Mouse (Mus musculus) liver, embryonic 11.5 days (tissue): Measurements from ENCODE around the gene Ush1c. TPM values are rescaled to one million over a fixed set of nuclear protein-coding genes. Genes with fewer than 3 reads are reported as not detected.

Experiments used
- ATAC-seq: fragments of 200-750 bp; cut with Nextera tagmentation; replicated peaks from 2 replicates; pipeline ENCODE4 v1.8.0; 2017; ENCODE audit warnings: moderate number of reproducible peaks, mild to moderate bottlenecking, moderate TSS enrichment, moderate library complexity; ENCODE audit not compliant: low FRiP score
- DNase-seq: peaks from one replicate; pipeline ENCODE4 v3.0.0-alpha.2; 2017; ENCODE audit warnings: low spot score
- H3K27ac ChIP-seq: fragments of 300-500 bp; sonication (generic); 2 replicates; pipeline ENCODE4 v1.5.1; 2014; ENCODE audit warnings: mild to moderate bottlenecking, low read depth, low read length, control low read depth
- H3K27me3 ChIP-seq: fragments of 300-500 bp; sonication (generic); replicated peaks from 2 replicates; pipeline ENCODE4 v1.6.1; 2014; ENCODE audit warnings: low read length, mixed read lengths; ENCODE audit not compliant: control insufficient read depth, insufficient read depth
- H3K36me3 ChIP-seq: fragments of 300-500 bp; sonication (generic); 2 replicates; pipeline ENCODE4 v1.6.1; 2014; ENCODE audit warnings: mild to moderate bottlenecking, low read length, moderate library complexity, mixed read lengths; ENCODE audit not compliant: control insufficient read depth, insufficient read depth
- H3K4me1 ChIP-seq: fragments of 300-500 bp; sonication (generic); replicated peaks from 2 replicates; pipeline ENCODE4 v1.6.1; 2014; ENCODE audit warnings: low read length, mixed read lengths; ENCODE audit not compliant: control insufficient read depth, insufficient read depth
- H3K4me2 ChIP-seq: fragments of 300-500 bp; sonication (generic); 2 replicates; pipeline ENCODE4 v1.6.1; 2014; ENCODE audit warnings: mild to moderate bottlenecking, control low read depth, moderate library complexity
- H3K4me3 ChIP-seq: fragments of 300-500 bp; sonication (generic); 2 replicates; pipeline ENCODE4 v1.5.1; 2014; ENCODE audit warnings: low read depth, low read length, control low read depth
- H3K9ac ChIP-seq: fragments of 300-500 bp; sonication (generic); 2 replicates; pipeline ENCODE4 v1.6.1; 2014; ENCODE audit warnings: low read depth, low read length, control low read depth
- H3K9me3 ChIP-seq: fragments of 300-500 bp; sonication (generic); 2 replicates; pipeline ENCODE4 v1.6.1; 2016; ENCODE audit warnings: low read length, inconsistent platforms, mixed read lengths; ENCODE audit not compliant: control insufficient read depth
- WGBS: fragments of 180-500 bp; shearing (Covaris S2); extraction: QIAGEN DNeasy Blood & Tissue Kit; methylation state at CpG from one replicate; pipeline ENCODE4 v1.1.7; 2014; 5-methylcytosine and 5-hydroxymethylcytosine counted together
- polyA plus RNA-seq: library from polyadenylated mRNA; unstranded; fragments of >200 nt; fragmentation: Nextera tagmentation; extraction: Ambion mirVana; gene quantifications from 2 replicates; pipeline ENCODE4 v1.2.1, GENCODE M21; 2014

Gene Ush1c
- polyA plus RNA-seq, 1 experiment from 2014 or later: 0.47 TPM

DNA sequence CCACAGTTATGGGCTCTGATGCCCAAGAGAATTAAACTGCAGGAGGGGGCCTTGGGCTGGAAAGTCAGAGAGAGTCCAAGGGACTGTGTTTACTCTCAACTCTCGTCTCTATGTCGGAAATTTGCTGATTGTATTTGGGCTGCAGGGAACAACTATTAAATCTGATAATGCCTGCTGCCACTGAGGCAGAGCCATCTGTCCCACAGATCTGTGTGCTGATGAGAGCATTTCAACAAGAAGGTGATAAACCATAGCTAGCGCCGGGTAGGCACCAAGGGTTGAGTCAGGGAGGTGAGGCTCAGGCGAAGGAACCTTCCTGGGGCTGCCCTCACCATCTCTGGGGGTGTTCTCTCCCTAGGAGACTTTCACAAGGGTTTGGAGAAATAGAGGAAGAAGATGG, 75.6 kb downstream of the Ush1c start:
- H3K4me3 ChIP-seq: no peak overlapping the region
- no peak for DNase-seq
- WGBS: 71% methylated on average over 5 of the region's 5 CpGs
- no peaks in the 10 kb centered on the region for H3K27me3 ChIP-seq
- H3K27ac ChIP-seq: no peak overlapping the region
- ATAC-seq: no peak
- no peak overlapping the region for H3K4me2 ChIP-seq
- H3K36me3 ChIP-seq: no peaks in the 10 kb centered on the region
- no peak overlapping the region for H3K9ac ChIP-seq
- H3K4me1 ChIP-seq: no peaks in the 10 kb centered on the region
- no peaks in the 10 kb centered on the region for H3K9me3 ChIP-seq

DNA sequence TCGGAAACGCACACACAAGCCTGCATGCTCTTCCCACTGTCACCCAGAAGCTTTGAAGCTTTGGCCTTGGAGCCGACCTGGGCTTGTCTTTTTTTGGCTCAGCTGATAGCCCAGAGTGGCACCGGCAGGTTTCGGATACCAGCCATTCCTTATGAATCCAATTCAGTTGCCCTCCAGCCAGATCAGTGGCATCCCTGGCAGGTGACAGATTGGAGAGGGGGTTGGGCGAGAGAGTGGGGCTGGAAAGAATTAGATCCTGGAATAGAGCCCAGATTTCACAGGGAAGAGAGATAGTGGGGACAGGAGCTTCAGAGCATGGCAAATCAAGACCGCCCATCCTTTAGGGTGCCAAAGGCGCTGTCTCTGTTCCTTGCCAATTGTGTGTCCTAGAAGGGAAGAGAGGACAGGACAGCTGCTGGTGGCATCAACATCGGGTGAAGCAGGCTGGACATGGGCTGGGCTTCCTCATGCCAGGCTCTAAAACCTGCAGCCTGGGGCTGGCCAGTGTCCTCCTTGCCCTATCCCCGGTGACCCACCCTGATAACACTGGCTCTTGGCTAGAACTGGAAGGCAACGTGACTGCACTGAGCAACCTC, 76.1 kb downstream of the Ush1c start:
- ATAC-seq (no peak), DNase-seq (no peak)
- H3K27me3 ChIP-seq: no peaks in the 10 kb centered on the region
- no peak overlapping the region for H3K4me3 ChIP-seq
- no peaks in the 10 kb centered on the region for H3K4me1 ChIP-seq
- 72% methylated on average over 11 of the region's 11 CpGs for WGBS
- no peak overlapping the region for H3K4me2 ChIP-seq
- H3K9me3 ChIP-seq: no peaks in the 10 kb centered on the region
- no peak overlapping the region for H3K27ac ChIP-seq
- H3K9ac ChIP-seq: no peak overlapping the region
- H3K36me3 ChIP-seq: no peaks in the 10 kb centered on the region

DNA sequence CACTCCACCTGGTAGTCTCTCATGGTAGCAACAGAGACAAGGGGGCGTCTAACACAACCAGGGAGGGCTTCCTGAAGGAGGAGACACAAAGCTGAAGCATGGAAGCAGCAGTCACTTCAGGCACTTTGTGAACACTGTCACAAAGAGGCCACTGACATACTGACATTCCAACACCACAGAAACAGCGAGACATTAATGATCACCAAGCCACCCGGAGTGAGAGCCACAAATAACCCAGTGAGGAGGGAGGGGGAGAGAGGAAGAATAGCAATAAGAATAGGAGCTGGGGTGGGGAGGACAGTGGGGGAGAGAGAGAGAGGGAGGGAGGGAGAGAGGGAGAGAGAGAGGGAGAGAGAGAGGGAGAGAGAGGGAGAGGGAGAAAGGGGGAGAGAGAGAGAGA, 76.7 kb downstream of the Ush1c start:
- H3K4me3 ChIP-seq: no peak overlapping the region
- no peaks in the 10 kb centered on the region for H3K4me1 ChIP-seq
- no peaks in the 10 kb centered on the region for H3K9me3 ChIP-seq
- no peaks in the 10 kb centered on the region for H3K27me3 ChIP-seq
- H3K36me3 ChIP-seq: no peaks in the 10 kb centered on the region
- DNase-seq: no peak
- 43% methylated on average over 3 of the region's 3 CpGs for WGBS
- H3K9ac ChIP-seq: no peak overlapping the region
- H3K4me2 ChIP-seq: no peak overlapping the region
- H3K27ac ChIP-seq: no peak overlapping the region
- no peak for ATAC-seq

DNA sequence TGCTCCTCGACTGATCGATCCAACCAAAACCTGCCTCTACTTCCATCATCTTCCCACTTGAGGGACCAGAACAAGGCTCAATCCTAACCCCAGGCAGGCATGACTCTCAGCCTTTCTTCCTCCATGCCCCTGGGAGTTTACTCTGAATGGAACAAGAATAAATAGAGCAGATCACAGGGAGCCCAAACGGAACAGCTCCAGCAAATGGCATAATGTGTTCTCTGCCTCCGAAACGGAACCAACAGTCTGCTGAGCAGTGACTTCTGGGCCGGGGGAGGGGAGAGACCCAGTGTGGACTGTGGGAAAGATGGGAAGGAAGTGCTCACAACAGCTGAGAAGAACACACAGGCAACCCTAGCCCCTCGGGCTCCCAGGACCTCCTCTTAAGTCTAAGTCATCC, 80.6 kb downstream of the Ush1c start:
- H3K9ac ChIP-seq: no peak overlapping the region
- WGBS: 69% methylated on average over 7 of the region's 7 CpGs
- ATAC-seq: no peak

DNA sequence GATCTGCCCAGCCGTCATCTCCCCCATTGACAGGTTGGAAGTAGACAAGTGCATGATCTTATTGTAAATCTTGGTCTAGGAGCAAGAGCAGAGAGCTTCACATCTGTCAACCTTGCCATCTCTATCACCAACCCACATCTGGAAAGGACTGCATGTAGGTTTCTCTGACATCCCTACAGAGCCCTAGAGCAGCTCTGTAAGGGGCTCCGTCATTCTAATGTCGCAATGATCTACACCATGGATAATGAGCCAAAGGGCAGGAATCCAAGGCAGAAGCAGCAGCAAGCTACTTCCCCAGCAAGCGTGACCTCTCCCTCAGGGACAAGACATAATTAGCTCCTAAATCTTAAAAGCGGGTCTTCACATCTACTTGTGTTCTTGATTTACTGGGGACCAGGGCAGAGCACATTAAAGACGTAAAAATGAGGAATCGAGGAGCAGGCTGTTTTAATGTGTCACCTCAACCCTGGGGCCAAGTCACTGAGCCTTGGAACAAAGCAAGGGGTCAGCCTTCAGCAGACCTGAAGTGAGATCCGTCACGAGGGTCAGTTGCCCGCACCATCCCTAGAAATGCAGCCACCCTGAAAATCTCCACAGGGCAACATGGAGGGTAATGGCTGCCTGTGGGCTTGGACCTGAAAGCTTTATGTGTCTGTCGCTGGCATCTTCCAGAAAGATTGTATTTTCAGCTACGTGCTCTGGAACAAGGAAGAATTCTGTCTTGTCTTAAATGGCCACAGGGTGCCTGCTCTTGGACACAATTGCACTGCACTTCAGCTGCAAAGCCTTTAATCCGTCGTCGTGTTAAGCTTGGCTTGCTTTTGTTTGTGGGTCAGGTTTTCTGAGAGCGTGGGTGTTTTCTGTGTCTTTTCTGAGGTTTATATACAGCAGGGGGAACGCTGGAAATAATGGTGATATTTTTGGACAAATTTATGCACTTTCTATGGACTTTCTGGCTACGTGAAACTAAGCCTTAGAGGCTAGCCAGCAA, 83.5 kb downstream of the Ush1c start:
- no peak overlapping the region for H3K9ac ChIP-seq
- H3K4me1 ChIP-seq: no peaks in the 10 kb centered on the region
- DNase-seq: no peak
- 74% methylated on average over 18 of the region's 18 CpGs for WGBS
- no peak for ATAC-seq
- no peaks in the 10 kb centered on the region for H3K36me3 ChIP-seq
- no peak overlapping the region for H3K27ac ChIP-seq
- no peak overlapping the region for H3K4me3 ChIP-seq
- H3K9me3 ChIP-seq: no peaks in the 10 kb centered on the region
- H3K27me3 ChIP-seq: no peaks in the 10 kb centered on the region
- H3K4me2 ChIP-seq: no peak overlapping the region

More for the DNA sequence above, 80.6 kb downstream of the Ush1c start:
- Histone ChIP-seq H3K4me2 (no peak overlapping the region), H3K27me3 (no peaks in the 10 kb centered on the region), H3K4me3 (no peak overlapping the region), H3K27ac (no peak overlapping the region), H3K4me1 (no peaks in the 10 kb centered on the region), H3K9me3 (no peaks in the 10 kb centered on the region), H3K36me3 (no peaks in the 10 kb centered on the region)
- DNase-seq: no peak

DNA sequence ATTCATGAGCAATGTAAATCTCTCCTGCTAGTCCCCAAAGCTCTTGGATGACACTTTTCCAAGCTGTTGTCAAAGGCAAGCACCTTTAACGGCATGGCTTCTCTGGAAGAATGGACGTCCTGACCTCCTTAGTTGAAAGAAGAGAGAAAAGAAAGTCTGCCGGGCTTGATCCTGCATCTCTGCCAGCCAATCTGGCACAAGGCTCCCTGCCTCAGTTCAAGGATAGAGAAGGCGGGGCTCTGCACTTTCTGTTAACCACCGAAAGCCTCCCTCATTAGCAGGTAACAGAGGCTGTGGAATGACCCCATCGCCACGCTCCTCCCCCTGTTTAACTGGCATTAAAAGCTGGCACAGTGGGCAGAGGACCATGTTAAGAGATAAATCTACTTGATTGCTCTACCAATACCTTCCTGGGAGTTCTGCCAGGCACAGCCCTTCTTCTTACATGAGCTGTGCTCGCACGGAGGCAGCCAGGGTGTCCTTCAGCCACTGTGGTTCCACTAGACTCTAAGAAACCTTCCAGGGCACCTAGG, 85.4 kb downstream of the Ush1c start:
- no peaks in the 10 kb centered on the region for H3K4me1 ChIP-seq
- no peaks in the 10 kb centered on the region for H3K9me3 ChIP-seq
- DNase-seq: no peak
- no peak overlapping the region for H3K27ac ChIP-seq
- no peak overlapping the region for H3K4me2 ChIP-seq
- no peak for ATAC-seq
- H3K36me3 ChIP-seq: no peaks in the 10 kb centered on the region
- no peak overlapping the region for H3K4me3 ChIP-seq
- H3K27me3 ChIP-seq: no peaks in the 10 kb centered on the region
- WGBS: 67% methylated on average over 9 of the region's 9 CpGs
- no peak overlapping the region for H3K9ac ChIP-seq

DNA sequence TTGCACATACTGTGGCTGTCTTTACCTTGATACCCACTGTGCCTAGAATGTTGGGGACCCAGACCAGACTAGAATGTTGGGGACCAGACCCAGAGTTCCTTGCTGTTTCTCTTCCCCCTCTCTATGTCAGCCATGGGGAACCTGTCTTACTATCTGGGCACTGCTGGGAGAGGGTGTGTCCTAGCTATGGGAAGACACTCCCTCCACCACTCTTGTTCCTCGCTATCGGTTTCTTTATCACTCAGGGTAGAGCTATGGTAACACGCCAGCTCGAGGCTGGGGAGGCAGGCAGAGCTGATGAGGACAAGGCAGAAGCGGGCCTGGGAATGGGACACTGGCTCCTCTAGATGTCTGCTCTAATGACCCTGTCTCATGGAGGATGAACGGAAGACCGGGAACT, 90.9 kb downstream of the Ush1c start:
- Histone ChIP-seq H3K4me3 (no peak overlapping the region), H3K36me3 (no peaks in the 10 kb centered on the region), H3K4me2 (no peak overlapping the region), H3K9me3 (no peaks in the 10 kb centered on the region), H3K27me3 (0 out of 2 replicates have a peak, but pooled peaks cover 2% of the 10 kb centered on the region), H3K4me1 (no peaks in the 10 kb centered on the region), H3K9ac (no peak overlapping the region), H3K27ac (no peak overlapping the region)
- no peak for DNase-seq
- 67% methylated on average over 7 of the region's 7 CpGs for WGBS
- no peak for ATAC-seq

DNA sequence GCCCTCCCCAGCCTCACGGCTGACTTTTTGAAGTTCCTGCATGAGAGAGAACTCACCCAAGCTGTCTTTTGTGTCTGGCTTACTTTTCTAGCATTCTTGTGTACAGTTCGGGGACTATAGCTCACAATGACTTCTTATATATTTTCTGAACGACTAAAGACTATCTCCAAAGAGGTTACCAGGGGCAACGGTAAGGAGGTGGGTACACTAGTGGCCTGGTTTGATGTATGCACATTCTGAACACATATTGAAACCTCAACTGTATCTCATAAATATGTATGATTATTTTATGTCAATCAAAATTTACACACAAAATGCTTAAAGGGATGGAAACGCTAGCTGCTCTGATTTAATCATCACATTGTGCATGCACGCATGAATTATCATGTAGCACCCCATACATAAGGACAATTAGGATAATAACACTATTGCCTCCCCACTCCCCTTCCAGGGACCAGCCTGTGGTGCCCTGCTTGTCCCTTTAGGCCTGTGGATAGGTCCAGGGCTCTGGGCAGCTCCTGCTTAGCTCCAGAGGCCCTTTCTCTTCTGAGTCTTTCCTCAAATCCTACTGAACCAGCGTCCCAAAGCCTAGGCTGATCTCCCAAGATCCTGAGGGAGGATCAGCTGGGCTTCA, 91.5 kb downstream of the Ush1c start:
- DNase-seq (no peak), ATAC-seq (no peak)
- no peaks in the 10 kb centered on the region for H3K9me3 ChIP-seq
- H3K27ac ChIP-seq: no peak overlapping the region
- H3K4me1 ChIP-seq: no peaks in the 10 kb centered on the region
- no peak overlapping the region for H3K4me2 ChIP-seq
- H3K36me3 ChIP-seq: no peaks in the 10 kb centered on the region
- no peak overlapping the region for H3K4me3 ChIP-seq
- H3K9ac ChIP-seq: no peak overlapping the region
- 83% methylated on average over 7 of the region's 7 CpGs for WGBS
- H3K27me3 ChIP-seq: 0 out of 2 replicates have a peak, but pooled peaks cover 2% of the 10 kb centered on the region
